ENCODE assay signal across 9 mouse cellular contexts in genomic region chr13:110929579-110929978, GRCm38 (mm10).
DNase-seq lines count a peak whose midpoint lies in the region.
"Had no signal": no experiment of that assay in that cellular context is flagged by ENCODE, and none has a peak within 500 bp of the region (broad histone marks: within the 10 kb centered on the region; RNA-seq: fewer than 3 reads in every experiment).

No protein-coding gene starts in this region.

- DNase-seq in gastrocnemius, postnatal 25 days, result peak; percentile 5
- DNase-seq in gastrocnemius, adult 8-10 months (ENCODE audit: low spot score in 2 of 2), result no peak
- DNase-seq in heart, adult 11 months, result peak; percentile 93
- peak; percentile 62 for DNase-seq in heart, postnatal 4 days
- DNase-seq in cerebellum, adult 18-20 months, result no peak
- no peak for DNase-seq in layer of hippocampus, adult 8-10 months (ENCODE audit: low spot score in 2 of 2)
- DNase-seq in neural tube, embryonic 10.5 days (ENCODE audit: extremely low spot score, low spot score), result no peak
- no peak for DNase-seq in kidney, postnatal 36 days
- DNase-seq: retina, postnatal 1 day had no signal

Comparison
In these comparisons a context has a peak if more than half of its experiments do, and no peak if none do; other contexts are left out.
1. DNase-seq: peak in gastrocnemius, postnatal 25 days (single experiment), heart, adult 11 months (single experiment) and heart, postnatal 4 days (single experiment); none in gastrocnemius, adult 8-10 months (0 of 2), cerebellum, adult 18-20 months (0 of 2), layer of hippocampus, adult 8-10 months (0 of 2), neural tube, embryonic 10.5 days (single experiment) and kidney, postnatal 36 days (0 of 2).